Mouse (Mus musculus) ES-Bruce4 (cell line): ENCODE measurements at regions not wholly inside any gene's neighbourhood (a gene's known extent, or its start where the extent isn't known, plus 50 kb on each side); places are given as distances from the start of the nearest gene placed in this dataset.

ENCODE experiments used
- CTCF ChIP-seq: IDR thresholded peaks from one replicate; pipeline ENCODE4 v1.8.1; 2011; ENCODE audit warnings: low read depth, low read length
- POLR2A ChIP-seq: IDR thresholded peaks from one replicate; pipeline ENCODE4 v1.8.1; 2011; ENCODE audit warnings: low read length; ENCODE audit not compliant: insufficient read depth

DNA sequence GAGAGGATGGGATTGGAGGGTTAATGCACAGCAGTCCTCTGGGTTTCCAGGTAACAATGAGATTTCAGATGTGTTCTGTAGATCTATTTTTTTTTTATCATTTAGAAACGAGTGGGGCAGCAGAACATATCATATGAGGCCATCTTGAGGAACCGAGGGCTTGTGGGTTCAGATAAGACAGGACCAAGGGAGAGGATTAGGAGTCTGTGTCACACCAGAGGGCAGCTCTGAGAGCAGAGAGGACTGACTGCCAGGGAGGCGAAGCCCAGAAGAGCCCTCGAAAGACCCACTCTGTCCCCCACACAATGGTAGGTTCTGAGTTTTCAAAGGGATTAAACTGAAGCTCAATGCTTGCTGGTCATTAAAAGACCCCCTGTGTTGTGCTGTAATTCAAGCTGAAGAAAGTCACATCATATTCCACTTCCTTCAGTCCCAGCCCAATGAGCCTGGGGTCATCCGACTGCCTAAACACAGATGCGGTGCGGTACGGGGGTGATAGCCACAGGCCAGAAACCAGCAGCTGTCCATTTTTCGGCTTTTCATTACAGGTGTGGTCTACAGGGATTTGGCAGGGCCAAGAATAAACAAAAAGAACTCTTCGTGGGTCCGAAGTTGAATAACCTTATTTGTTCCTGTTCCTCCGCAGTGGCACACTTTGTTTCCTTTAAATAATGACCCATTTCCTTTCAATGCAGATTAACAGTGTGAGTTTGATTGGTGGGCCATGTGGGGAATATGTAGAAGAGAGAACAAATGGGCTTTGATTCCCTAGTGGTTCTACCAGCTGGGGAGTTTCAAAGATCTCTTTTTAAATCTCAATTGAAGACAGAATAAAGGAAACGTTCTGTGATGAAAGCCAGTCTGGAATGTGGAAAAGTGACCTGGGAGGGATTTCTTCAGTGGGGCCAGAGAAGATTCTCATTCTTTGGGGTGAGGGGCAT, 234.5 kb downstream of the Sec16b start:
- no peak for TF ChIP-seq CTCF
- TF ChIP-seq POLR2A, result no peak
